Mouse (Mus musculus) CH12.LX (cell line): ENCODE results near the gene Emc6. TPM values are rescaled to one million over a fixed set of nuclear protein-coding genes. Genes with fewer than 3 reads are reported as not detected.

Source experiments
- DNase-seq: peaks from one replicate; pipeline ENCODE4 v3.0.0-alpha.2; 2013; ENCODE audit errors: extremely low read depth
- H3K27ac ChIP-seq: 2 replicates; pipeline ENCODE4 v1.5.1; 2012; ENCODE audit warnings: low read depth, mild to moderate bottlenecking, control low read depth, moderate library complexity; ENCODE audit not compliant: insufficient read depth
- H3K27me3 ChIP-seq: replicated peaks from 2 replicates; pipeline ENCODE3; 2012; ENCODE audit warnings: inconsistent platforms
- H3K36me3 ChIP-seq, 2 experiments: replicated peaks in 1 of 2; 2 replicates each; pipeline versions ENCODE3 to v1.6.1; 2012; ENCODE audit warnings: inconsistent platforms in 1 of 2, low read length in 1 of 2, mild to moderate bottlenecking in 1 of 2, mixed read lengths in 1 of 2, moderate library complexity in 1 of 2; ENCODE audit not compliant: control insufficient read depth in 1 of 2, insufficient read depth in 1 of 2
- H3K4me1 ChIP-seq, 2 experiments: 2 replicates each; pipeline ENCODE4 v1.6.1; 2012; ENCODE audit warnings: inconsistent platforms in 1 of 2, moderate library complexity in 1 of 2; ENCODE audit not compliant: insufficient read depth in 2 of 2, control insufficient read depth in 1 of 2
- H3K4me2 ChIP-seq: 2 replicates; pipeline ENCODE4 v1.6.1; 2012; ENCODE audit warnings: low read depth, mild to moderate bottlenecking, control low read depth; ENCODE audit not compliant: poor library complexity, insufficient read depth, severe bottlenecking
- H3K4me3 ChIP-seq, 3 experiments: fragments of 150-350 bp in 1 of 3; sonication (generic) in 1 of 3; replicated peaks in 1 of 3; 2 replicates each; pipeline versions ENCODE3 to v1.5.1; 2011 to 2012; ENCODE audit warnings: low read depth in 2 of 3, low read length in 2 of 3, mild to moderate bottlenecking in 2 of 3, moderate library complexity in 2 of 3, control low read depth in 1 of 3, improper control_type of control experiment in 1 of 3, inconsistent platforms in 1 of 3, mixed read lengths in 1 of 3; ENCODE audit not compliant: poor library complexity in 1 of 3
- H3K79me2 ChIP-seq: replicated peaks from 2 replicates; pipeline ENCODE4 v1.6.1; 2012; ENCODE audit warnings: mild to moderate bottlenecking, moderate library complexity; ENCODE audit not compliant: control insufficient read depth, poor library complexity, insufficient read depth, severe bottlenecking; ENCODE audit errors: extremely low read depth
- H3K9ac ChIP-seq: 2 replicates; pipeline ENCODE4 v1.6.1; 2012; ENCODE audit warnings: low read depth, mild to moderate bottlenecking, control low read depth, moderate library complexity; ENCODE audit not compliant: insufficient read depth
- H3K9me3 ChIP-seq: replicated peaks from 2 replicates; pipeline ENCODE3; 2012; ENCODE audit warnings: low read length, inconsistent platforms, mixed read lengths
- BHLHE40 ChIP-seq: IDR thresholded peaks from 2 replicates; pipeline ENCODE4 v1.6.1; 2011; ENCODE audit warnings: mild to moderate bottlenecking, low read depth, low read length, improper control_type of control experiment
- CTCF ChIP-seq, 2 experiments: IDR thresholded peaks in 1 of 2; conservative IDR thresholded peaks in 1 of 2; 2 replicates each; pipeline ENCODE4 v1.5.1; 2011 to 2012; ENCODE audit warnings: low read depth in 2 of 2, low read length in 2 of 2, improper control_type of control experiment in 1 of 2, inconsistent platforms in 1 of 2, mild to moderate bottlenecking in 1 of 2, moderate library complexity in 1 of 2
- ELF1 ChIP-seq: IDR thresholded peaks from 2 replicates; pipeline ENCODE4 v1.6.1; 2014; ENCODE audit warnings: low read depth, mild to moderate bottlenecking, inconsistent platforms, low read length, improper control_type of control experiment
- GABPA ChIP-seq: IDR thresholded peaks from 2 replicates; pipeline ENCODE4 v1.6.1; 2012; ENCODE audit warnings: low read depth, low read length, improper control_type of control experiment, inconsistent platforms; ENCODE audit not compliant: insufficient replicate concordance
- HCFC1 ChIP-seq: IDR thresholded peaks from 2 replicates; pipeline ENCODE4 v1.6.1; 2012; ENCODE audit warnings: low read depth, mild to moderate bottlenecking, inconsistent platforms, low read length, improper control_type of control experiment
- IRF4 ChIP-seq: IDR thresholded peaks from 2 replicates; pipeline ENCODE4 v1.6.1; 2014; ENCODE audit warnings: low read depth, mild to moderate bottlenecking, inconsistent platforms, low read length, improper control_type of control experiment
- JUN ChIP-seq: IDR thresholded peaks from 2 replicates; pipeline ENCODE4 v1.6.1; 2011; ENCODE audit warnings: low read depth, mild to moderate bottlenecking, low read length, improper control_type of control experiment, moderate library complexity; ENCODE audit not compliant: insufficient read depth
- KAT2A ChIP-seq: IDR thresholded peaks from 2 replicates; pipeline ENCODE4 v1.6.1; 2012; ENCODE audit warnings: low read length, improper control_type of control experiment, inconsistent platforms; ENCODE audit not compliant: insufficient replicate concordance
- MXI1 ChIP-seq: IDR thresholded peaks from 2 replicates; pipeline ENCODE4 v1.6.1; 2011; ENCODE audit warnings: mild to moderate bottlenecking, low read depth, low read length, improper control_type of control experiment
- NELFE ChIP-seq: IDR thresholded peaks from 2 replicates; pipeline ENCODE4 v1.6.1; 2011; ENCODE audit warnings: low read depth, low read length, improper control_type of control experiment
- PAX5 ChIP-seq: IDR thresholded peaks from 2 replicates; pipeline ENCODE4 v1.6.1; 2012; ENCODE audit warnings: low read length, inconsistent platforms, mixed read lengths
- POLR2A ChIP-seq: IDR thresholded peaks from 2 replicates; pipeline ENCODE4 v1.6.1; 2011; ENCODE audit warnings: low read depth, mild to moderate bottlenecking, improper control_type of control experiment, low read length
- POLR2AphosphoS2 ChIP-seq: IDR thresholded peaks from 2 replicates; pipeline ENCODE4 v1.6.1; 2011; ENCODE audit warnings: low read depth, low read length, improper control_type of control experiment
- RCOR1 ChIP-seq: conservative IDR thresholded peaks from 2 replicates; pipeline ENCODE4 v1.6.1; 2012; ENCODE audit warnings: low read depth, mild to moderate bottlenecking, inconsistent platforms, low read length, improper control_type of control experiment
- SMC3 ChIP-seq: IDR thresholded peaks from 2 replicates; pipeline ENCODE4 v1.6.1; 2011; ENCODE audit warnings: low read depth, low read length, improper control_type of control experiment
- UBTF ChIP-seq: IDR thresholded peaks from 2 replicates; pipeline ENCODE4 v1.6.1; 2012; ENCODE audit warnings: low read depth, mild to moderate bottlenecking, inconsistent platforms, low read length, improper control_type of control experiment, moderate library complexity
- ZC3H11A ChIP-seq: IDR thresholded peaks from 2 replicates; pipeline ENCODE4 v1.6.1; 2012; ENCODE audit warnings: low read depth, mild to moderate bottlenecking, inconsistent platforms, low read length, improper control_type of control experiment
- ZKSCAN1 ChIP-seq: IDR thresholded peaks from 2 replicates; pipeline ENCODE4 v1.6.1; 2012; ENCODE audit warnings: low read depth, inconsistent platforms, low read length, improper control_type of control experiment, borderline replicate concordance
- ZNF384 ChIP-seq: IDR thresholded peaks from 2 replicates; pipeline ENCODE4 v1.6.1; 2012; ENCODE audit warnings: low read depth, low read length, improper control_type of control experiment, inconsistent platforms
- dilution Hi-C: fragments of 300-500 bp; cut with MboI; formaldehyde crosslinking; loops from 2 replicates; pipeline ENCODE4 v1.14.3; 2020; ENCODE audit warnings: low sequenced_read_pairs; ENCODE audit not compliant: extremely low pct_unique_long_range_greater_than_20kb, extremely low pct_ligation_motif_present
- in situ Hi-C: fragments of 300-500 bp; cut with MboI; formaldehyde crosslinking; loops from 3 replicates; pipeline ENCODE4 v1.14.3; 2019; ENCODE audit warnings: low sequenced_read_pairs, low pct_ligation_motif_present, low pct_unique_long_range_greater_than_20kb, mixed read lengths
- polyA plus RNA-seq: library from polyadenylated mRNA; unstranded; fragments of >175 nt; gene quantifications from 2 replicates; pipeline ENCODE4 v1.2.1, GENCODE M21; 2012; ENCODE audit warnings: low read depth; ENCODE audit not compliant: insufficient read length
- total RNA-seq, 2 experiments: library from RNA; depleted of rRNA; stranded (reverse); fragments of 300-350 nt in 1 of 2; fragments of >200 nt in 1 of 2; gene quantifications; 2 replicates each; pipeline ENCODE4 v1.2.3; 2012 to 2014

The Emc6 gene
- total and polyA plus RNA-seq, 3 experiments = 124 to 292 (median 138) TPM

DNA sequence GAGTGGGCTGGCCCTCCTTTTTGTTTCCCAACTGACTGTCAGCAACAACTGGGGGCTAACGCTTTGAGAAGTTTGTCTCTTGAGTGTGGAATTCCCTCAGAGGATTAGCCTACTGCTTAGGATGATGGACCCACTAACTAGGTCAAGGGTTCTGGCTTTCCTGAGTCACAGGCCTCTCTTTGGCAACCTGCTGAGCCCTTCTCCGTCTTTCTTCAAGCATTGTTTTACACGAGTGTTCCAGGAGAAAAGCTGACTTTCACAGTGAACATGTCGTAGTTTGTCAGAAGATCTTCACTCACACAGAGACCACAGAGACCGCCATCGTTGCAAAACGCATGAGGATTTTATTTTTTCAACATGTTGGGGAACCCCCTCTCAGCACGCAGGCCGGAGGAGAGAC lies 28.6 kb downstream of the Emc6 start:
- DNase-seq = no peak
- H3K79me2 ChIP-seq = no peaks in the 10 kb centered on the region
- dilution Hi-C loops = no loop called here
- TF ChIP-seq ZNF384 (0 out of 2 replicates have a peak, but pooled peaks have one; percentile 27), JUN (no peak)
- TF ChIP-seq, all 38 proteins: peak for 1
- H3K4me1 ChIP-seq = no peaks in the 10 kb centered on the region
- no peak overlapping the region for H3K4me3 ChIP-seq
- H3K27ac ChIP-seq = no peak overlapping the region
- no peak overlapping the region for H3K9ac ChIP-seq
- H3K9me3 ChIP-seq = no peaks in the 10 kb centered on the region
- H3K27me3 ChIP-seq = peaks cover 16% of the 10 kb centered on the region
- in situ Hi-C loops = loop anchor here (25.0 kb wide), 1 partner anchor 1214 kb away; the partner anchor contains the start of genes Olfr411 and Olfr412
- H3K4me2 ChIP-seq = no peak overlapping the region
- no peaks in the 10 kb centered on the region for H3K36me3 ChIP-seq

DNA sequence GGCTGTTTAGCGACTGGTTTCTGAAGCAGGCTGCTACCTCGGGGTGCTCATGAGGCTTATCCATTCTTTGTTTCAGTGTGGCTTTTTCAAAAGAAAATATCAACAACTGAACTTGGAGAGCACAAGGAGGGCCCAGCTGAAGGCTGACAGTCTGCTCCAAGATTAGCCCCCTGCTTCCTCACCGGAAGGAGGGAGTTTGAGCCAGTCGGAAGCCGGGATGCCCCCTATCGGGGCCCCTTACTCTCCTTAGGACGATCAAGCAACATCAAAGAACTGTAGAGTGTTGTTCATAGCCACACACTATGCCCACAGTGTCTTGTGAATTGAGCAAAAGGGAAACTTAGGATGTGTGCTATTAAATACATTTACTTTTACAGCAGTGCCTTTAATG lies 29.9 kb downstream of the Emc6 start:
- Histone ChIP-seq H3K9ac (no peak overlapping the region), H3K9me3 (no peaks in the 10 kb centered on the region)

DNA sequence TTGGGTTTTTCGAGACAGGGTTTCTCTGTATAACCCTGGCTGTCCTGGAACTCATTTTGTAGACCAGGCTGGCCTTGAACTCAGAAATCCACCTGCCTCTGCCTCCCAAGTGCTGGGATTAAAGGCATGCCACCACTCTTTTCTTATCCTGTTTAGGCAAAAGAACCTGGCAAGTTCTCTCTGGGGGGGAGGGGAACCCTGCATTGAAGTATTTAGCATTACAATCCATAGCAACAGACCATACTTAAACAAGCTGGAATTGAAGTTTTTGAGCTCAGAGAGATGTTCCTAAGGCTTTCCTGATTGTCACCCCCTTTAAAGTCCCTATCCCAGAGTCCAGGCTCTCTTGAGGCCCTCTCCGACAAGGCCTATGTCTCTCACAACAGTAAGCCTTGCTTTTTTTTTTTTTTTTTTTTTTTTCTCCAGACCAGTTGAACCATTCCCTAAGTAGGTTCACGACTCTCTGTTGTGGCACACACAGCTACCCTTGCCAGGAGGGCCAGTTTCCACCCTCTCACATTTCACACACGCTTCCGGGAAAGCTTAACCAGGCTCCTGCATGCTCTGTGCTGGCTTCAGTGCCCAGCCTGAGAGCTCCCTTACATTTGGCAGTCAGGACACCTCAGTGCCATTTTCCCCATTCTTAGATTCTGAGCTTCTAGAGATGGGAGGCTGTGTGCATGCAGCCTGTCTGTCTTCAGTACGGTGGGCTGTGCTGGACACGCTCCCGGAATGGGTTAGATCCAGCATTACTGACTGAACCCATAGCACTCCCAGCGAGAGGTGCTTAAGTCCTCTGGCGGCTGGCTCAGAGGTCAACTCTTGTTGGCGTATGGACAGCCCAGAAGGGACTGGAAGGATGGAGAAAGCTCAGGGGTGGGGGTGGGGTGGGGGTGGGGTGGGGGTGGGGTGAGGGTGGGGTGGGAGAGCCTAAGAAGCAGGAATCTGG lies 30.5 kb downstream of the Emc6 start:
- Histone ChIP-seq H3K27me3 (peaks cover 17% of the 10 kb centered on the region), H3K4me3 (no peak overlapping the region)
- dilution Hi-C loops = no loop called here
- TF ChIP-seq HCFC1 (no peak), JUN (no peak), MXI1 (no peak), NELFE (no peak), BHLHE40 (no peak), SMC3 (no peak), ZC3H11A (no peak), UBTF (no peak), CTCF (conservative IDR thresholded peaks at IDR 0.05 in 1 of 2, IDR thresholded peaks at IDR 0.05 in 1 of 2; ENCODE audit: low read depth in 2 of 2, low read length in 2 of 2) (no peak), PAX5 (no peak), ELF1 (no peak)
- TF ChIP-seq, all 38 proteins: peak for 0
- H3K36me3 ChIP-seq = no peaks in the 10 kb centered on the region
- no peaks in the 10 kb centered on the region for H3K79me2 ChIP-seq
- DNase-seq = no peak
- no peak overlapping the region for H3K9ac ChIP-seq
- no peak overlapping the region for H3K4me2 ChIP-seq
- H3K9me3 ChIP-seq = no peaks in the 10 kb centered on the region
- in situ Hi-C loops = loop anchor here (25.0 kb wide), 1 partner anchor 1216 kb away; the partner anchor contains the start of genes Olfr411 and Olfr412
- H3K27ac ChIP-seq = no peak overlapping the region
- no peaks in the 10 kb centered on the region for H3K4me1 ChIP-seq

More for the DNA sequence above, 29.9 kb downstream of the Emc6 start:
- Histone ChIP-seq H3K27me3 (peaks cover 15% of the 10 kb centered on the region), H3K4me3 (no peak overlapping the region), H3K36me3 (no peaks in the 10 kb centered on the region), H3K79me2 (no peaks in the 10 kb centered on the region), H3K4me2 (no peak overlapping the region), H3K27ac (no peak overlapping the region), H3K4me1 (no peaks in the 10 kb centered on the region)
- TF ChIP-seq SMC3 = no peak
- no peak for TF ChIP-seq IRF4
- TF ChIP-seq NELFE = no peak
- TF ChIP-seq ELF1 = no peak
- TF ChIP-seq POLR2AphosphoS2 = no peak
- no peak for TF ChIP-seq POLR2A
- TF ChIP-seq KAT2A = no peak
- TF ChIP-seq PAX5 = no peak
- no peak for TF ChIP-seq ZKSCAN1
- no peak for TF ChIP-seq RCOR1
- TF ChIP-seq GABPA = no peak
- no peak for TF ChIP-seq UBTF
- in situ Hi-C loops (loop anchor here (25.0 kb wide), 1 partner anchor 1215 kb away; the partner anchor contains the start of genes Olfr411 and Olfr412), dilution Hi-C loops (no loop called here)
- no peak for DNase-seq
